14 mouse cellular contexts compared by ENCODE assay signal in genomic region chr11:72078647-72079046, GRCm38 (mm10). TPM values are rescaled to one million over a fixed set of nuclear protein-coding genes. Genes with fewer than 3 reads are reported as not detected.
A peak's percentile ranks its signal among the peaks of the same experiment; 100 is the strongest.
DNase-seq lines count a peak whose midpoint lies in the region; ATAC-seq and TF ChIP-seq lines count a peak whose summit lies in the region.
"Had no signal": no experiment of that assay in that cellular context is flagged by ENCODE, and none has a peak within 500 bp of the region (broad histone marks: within the 10 kb centered on the region; RNA-seq: fewer than 3 reads in every experiment).

No protein-coding gene starts in this region.

- H3K4me2 ChIP-seq in forebrain, embryonic 13.5 days = no peak overlapping the region
- H3K4me2 ChIP-seq: lung, embryonic 15.5 days had no signal

- H3K4me3 ChIP-seq in forebrain, embryonic 13.5 days = no peak overlapping the region
- no peak overlapping the region for H3K4me3 ChIP-seq in forebrain, embryonic 10.5 days
- no peak overlapping the region for H3K4me3 ChIP-seq in layer of hippocampus, adult 2 months
- H3K4me3 ChIP-seq in cerebellum, adult 2 months (replicated peaks; ENCODE audit: insufficient read depth, low read depth, low read length) = no peak overlapping the region
- H3K4me3 ChIP-seq: lung, embryonic 15.5 days had no signal

- TF ChIP-seq POLR2A in cerebellum, adult 2 months (IDR thresholded peaks at IDR 0.05; ENCODE audit: borderline replicate concordance, insufficient read depth, low read length) = no peak

- H3K27ac ChIP-seq in forebrain, embryonic 13.5 days = peak overlapping the region; percentile 36; the same call in 1 of the 2 replicates
- no peak overlapping the region for H3K27ac ChIP-seq in forebrain, embryonic 10.5 days
- no peak overlapping the region for H3K27ac ChIP-seq in layer of hippocampus, adult 2 months
- no peak overlapping the region for H3K27ac ChIP-seq in cerebellum, adult 2 months (ENCODE audit: insufficient read depth, low read length)
- H3K27ac ChIP-seq: lung, embryonic 15.5 days had no signal

- 31% methylated on average over 4 of the region's 4 CpGs for WGBS in forebrain, embryonic 13.5 days
- WGBS in forebrain, embryonic 10.5 days = 53% methylated on average over 4 of the region's 4 CpGs
- 11% methylated on average over 4 of the region's 4 CpGs for WGBS in cerebellum, adult 2 months

- ATAC-seq in forebrain, embryonic 13.5 days = no peak
- ATAC-seq: activated CD4-positive, CD25-positive, alpha-beta regulatory T cell, adult 4 months; intestine, embryonic 16.5 days had no signal

- no peak for TF ChIP-seq CTCF in layer of hippocampus, adult 2 months (conservative IDR thresholded peaks at IDR 0.05)
- TF ChIP-seq CTCF in cerebellum, adult 2 months (IDR thresholded peaks at IDR 0.05; ENCODE audit: borderline replicate concordance, insufficient read depth, low read depth, low read length) = no peak

- no peak for DNase-seq in forebrain, embryonic 10.5 days (ENCODE audit: extremely low spot score, low spot score)
- DNase-seq in layer of hippocampus, adult 2 months (ENCODE audit: low spot score in 2 of 2) = peak; percentile 39 to 59
- DNase-seq in layer of hippocampus, adult 9-10 months (ENCODE audit: low spot score) = no peak
- DNase-seq in cerebellum, adult 2 months = peak; percentile 65 to 80
- DNase-seq in layer of hippocampus, postnatal 10 days (ENCODE audit: low spot score in 2 of 2) = peak; percentile 50 to 56
- no peak for DNase-seq in T-cell, adult 2 months (ENCODE audit: low spot score)

- H3K36me3 ChIP-seq in forebrain, embryonic 13.5 days (ENCODE audit: poor library complexity, severe bottlenecking) = no peaks in the 10 kb centered on the region
- no peaks in the 10 kb centered on the region for H3K36me3 ChIP-seq in forebrain, embryonic 10.5 days (replicated peaks)
- H3K36me3 ChIP-seq: G1E; lung, embryonic 15.5 days had no signal

- no peak overlapping the region for H3K9ac ChIP-seq in forebrain, embryonic 13.5 days
- H3K9ac ChIP-seq: lung, embryonic 15.5 days had no signal

- no peaks in the 10 kb centered on the region for H3K27me3 ChIP-seq in forebrain, embryonic 13.5 days
- no peaks in the 10 kb centered on the region for H3K27me3 ChIP-seq in forebrain, embryonic 10.5 days (ENCODE audit: poor library complexity, severe bottlenecking)
- H3K27me3 ChIP-seq in cerebellum, adult 2 months (ENCODE audit: control insufficient read depth, insufficient read depth, low read length) = no peaks in the 10 kb centered on the region
- H3K27me3 ChIP-seq: lung, embryonic 15.5 days had no signal

- H3K4me1 ChIP-seq in forebrain, embryonic 13.5 days = peaks cover 19% of the 10 kb centered on the region
- peaks cover 11% of the 10 kb centered on the region for H3K4me1 ChIP-seq in forebrain, embryonic 10.5 days
- peaks cover 17% of the 10 kb centered on the region for H3K4me1 ChIP-seq in cerebellum, adult 2 months (ENCODE audit: control insufficient read depth, insufficient read depth, low read length)
- H3K4me1 ChIP-seq: lung, embryonic 15.5 days had no signal

- H3K9me3 ChIP-seq in forebrain, embryonic 13.5 days (replicated peaks) = no peaks in the 10 kb centered on the region
- H3K9me3 ChIP-seq in forebrain, embryonic 10.5 days = no peaks in the 10 kb centered on the region
- H3K9me3 ChIP-seq: lung, embryonic 15.5 days had no signal

RNA-seq across cellular contexts. Expression of gene Pimreg, which starts 36.8 kb away (rescaled TPM):
- polyA plus RNA-seq in forebrain, embryonic 13.5 days (2015; fragmentation: Nextera tagmentation; extraction: Ambion mirVana) = 155 and 171 TPM in 2 replicates
- polyA plus RNA-seq in forebrain, embryonic 10.5 days (2016; fragmentation: Nextera tagmentation; extraction: Ambion mirVana) = 265 and 279 TPM in 2 replicates
- under 1 TPM; 0.90 to 0.93 TPM for total RNA-seq in layer of hippocampus, adult 2 months (2021)
- polyA plus RNA-seq in cerebellum, adult 2 months (2012; rRNA removed) = 0.08 and 0.32 TPM in 2 replicates
- total RNA-seq in layer of hippocampus, postnatal 10 days (2021) = 1 to 10 TPM; 3.6 to 3.7 TPM
- total RNA-seq: G1E; liver, adult 2 months had no signal
- polyA plus RNA-seq: G1E had no signal

RNA-seq across cellular contexts. Expression of gene Aipl1, which starts 41.3 kb away (rescaled TPM):
- 0.23 and 0.31 TPM in 2 replicates for polyA plus RNA-seq in forebrain, embryonic 13.5 days (2015; fragmentation: Nextera tagmentation; extraction: Ambion mirVana)
- polyA plus RNA-seq in forebrain, embryonic 10.5 days (2016; fragmentation: Nextera tagmentation; extraction: Ambion mirVana) = 0.64 and 0.66 TPM in 2 replicates
- not detected for total RNA-seq in layer of hippocampus, adult 2 months (2021)
- 0.28 and 0.30 TPM in 2 replicates for polyA plus RNA-seq in cerebellum, adult 2 months (2012; rRNA removed)
- not detected for total RNA-seq in layer of hippocampus, postnatal 10 days (2021)
- total RNA-seq: liver, adult 2 months had no signal
- polyA plus RNA-seq: G1E; liver, adult 2 months had no signal

RNA-seq across cellular contexts. Expression of gene Pitpnm3, which starts 56.9 kb away (rescaled TPM):
- 0.63 and 0.65 TPM in 2 replicates for polyA plus RNA-seq in forebrain, embryonic 13.5 days (2015; fragmentation: Nextera tagmentation; extraction: Ambion mirVana)
- polyA plus RNA-seq in forebrain, embryonic 10.5 days (2016; fragmentation: Nextera tagmentation; extraction: Ambion mirVana) = 0.02 and 0.04 TPM in 2 replicates
- 10 to 100 TPM; 29.3 to 30.0 TPM for total RNA-seq in layer of hippocampus, adult 2 months (2021)
- 55.9 and 62.9 TPM in 2 replicates for polyA plus RNA-seq in cerebellum, adult 2 months (2012; rRNA removed)
- 10 to 100 TPM; 17.5 to 17.8 TPM for total RNA-seq in layer of hippocampus, postnatal 10 days (2021)
- total RNA-seq: granulocyte monocyte progenitor cell, adult 5-6 weeks; hematopoietic stem cell, adult 5-6 weeks had no signal
- polyA plus RNA-seq: activated CD4-positive, CD25-positive, alpha-beta regulatory T cell, adult 4 months had no signal

Comparison
In these comparisons a context has a peak if more than half of its experiments do, and no peak if none do; other contexts are left out.
1. DNase-seq: peak in layer of hippocampus, adult 2 months (2 of 2), cerebellum, adult 2 months (2 of 2) and layer of hippocampus, postnatal 10 days (2 of 2); none in forebrain, embryonic 10.5 days (single experiment), layer of hippocampus, adult 9-10 months (single experiment) and T-cell, adult 2 months (single experiment).
2. RNA of gene Pimreg, which starts 36.8 kb away (polyA plus RNA-seq): 265 to 279 TPM in forebrain, embryonic 10.5 days and 155 to 171 TPM in forebrain, embryonic 13.5 days; 0.08 to 0.32 TPM in cerebellum, adult 2 months; every median in the first group is over 100 times any median in the second.
3. RNA of gene Pitpnm3, which starts 56.9 kb away (polyA plus RNA-seq): 55.9 to 62.9 TPM in cerebellum, adult 2 months; 0.63 to 0.65 TPM in forebrain, embryonic 13.5 days and 0.02 to 0.04 TPM in forebrain, embryonic 10.5 days; every median in the first group is over 10 times any median in the second.